Mouse (Mus musculus): ENCODE data around the gene Cfap46.
"Not testable (repeated sequence)": the region's sequence is repeated elsewhere in the genome, so short reads cannot be mapped to it uniquely, and the experiment has no call there.

Gene Cfap46

GRCm38 (mm10) chr7:139659901-139660300 lies 23.7 kb downstream of the Cfap46 start:
- not testable (repeated sequence) for DNase-seq (ENCODE audit: low spot score)

DNA sequence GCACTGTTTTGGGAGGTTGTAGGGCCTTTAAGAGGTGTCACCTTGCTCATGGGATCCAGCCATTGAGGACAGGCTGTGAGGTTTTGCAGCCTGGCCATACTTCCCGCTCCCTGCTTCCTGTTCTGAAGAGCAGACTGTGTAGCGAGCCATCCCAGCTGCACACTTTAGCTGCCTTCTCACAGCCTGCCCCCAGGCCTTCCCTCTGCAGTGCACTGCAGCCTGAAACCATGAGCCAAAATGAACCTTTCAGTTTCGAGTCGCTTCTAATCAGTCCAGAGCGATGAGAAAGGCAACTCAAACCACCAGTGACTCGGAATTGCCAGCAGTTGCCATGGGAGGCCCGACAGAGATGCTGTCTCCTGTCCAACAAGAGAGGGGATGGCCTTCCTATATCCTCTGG lies 33.9 kb downstream of the Cfap46 start:
- no peak for DNase-seq (ENCODE audit: low spot score)

DNA sequence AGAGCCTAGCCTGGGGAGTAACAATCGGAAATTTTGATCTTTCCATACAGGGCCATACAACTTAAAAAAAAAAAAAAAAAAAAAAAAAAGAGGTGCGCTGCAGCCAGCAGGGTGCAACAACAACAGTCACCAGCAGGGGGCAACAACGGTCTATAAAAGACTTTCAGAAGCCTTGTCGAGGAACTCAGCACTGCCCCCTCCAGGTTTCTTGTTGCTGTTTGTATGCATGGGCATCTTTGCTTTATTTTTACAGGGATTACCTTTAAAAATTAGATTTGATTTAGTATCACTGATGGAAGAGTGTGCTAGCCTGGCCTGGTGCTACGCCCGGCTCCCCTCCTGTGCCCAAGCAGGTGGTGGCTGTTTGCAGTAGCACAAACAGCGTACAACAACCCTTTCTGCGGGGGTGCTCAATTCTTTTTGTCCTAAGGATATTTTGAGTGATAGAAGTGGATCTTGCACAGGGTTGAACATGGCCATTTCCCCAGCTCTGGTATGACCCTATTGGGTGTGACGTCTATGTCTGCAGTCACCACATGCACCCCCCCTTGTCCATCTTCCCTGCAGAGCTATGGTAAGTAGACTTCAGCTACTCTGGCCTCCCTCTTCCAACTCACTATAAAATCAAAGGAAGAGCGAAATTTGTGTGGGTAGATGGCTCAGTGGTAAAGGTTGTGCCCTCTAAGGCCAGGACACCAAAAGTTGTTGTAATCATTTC lies 35.4 kb downstream of the Cfap46 start:
- peak; percentile 99 for DNase-seq (ENCODE audit: low spot score)

- DNase-seq (ENCODE audit: low spot score), result no peak
These were observed 50.2 kb downstream of the Cfap46 start for GRCm38 (mm10) chr7:139633393-139633792.

- no peak for DNase-seq (ENCODE audit: low spot score)
These were observed 58.5 kb downstream of the Cfap46 start for GRCm38 (mm10) chr7:139625156-139625555.

- DNase-seq (ENCODE audit: low spot score), result no peak
These were observed 61.0 kb downstream of the Cfap46 start for GRCm38 (mm10) chr7:139622568-139622967.

- peak; percentile 77 for DNase-seq (ENCODE audit: low spot score)
These were observed 67.5 kb downstream of the Cfap46 start for GRCm38 (mm10) chr7:139615767-139616766.

- no peak for DNase-seq (ENCODE audit: low spot score)
These were observed 73.3 kb downstream of the Cfap46 start for GRCm38 (mm10) chr7:139610328-139610727.

DNA sequence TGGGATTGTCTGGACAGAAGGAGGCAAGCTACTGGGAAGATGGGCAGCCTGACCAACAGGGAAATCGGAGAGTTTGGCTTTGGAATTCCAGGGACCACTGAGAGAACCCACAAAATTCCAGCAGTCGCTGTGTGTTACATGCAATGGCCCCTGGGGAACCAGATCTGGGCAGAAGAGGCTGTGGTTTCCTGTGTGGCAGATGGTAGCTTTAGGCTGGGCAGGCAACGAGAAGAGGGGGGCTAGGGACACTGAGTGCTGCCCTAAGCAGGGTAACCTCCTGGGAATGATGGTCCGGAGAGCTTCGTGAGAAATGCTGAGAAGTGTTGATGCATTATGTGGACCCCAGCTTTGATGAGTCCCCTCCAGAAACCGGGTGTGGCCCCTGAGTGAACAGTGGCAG lies 87.8 kb downstream of the Cfap46 start:
- no peak for DNase-seq (ENCODE audit: low spot score)

GRCm38 (mm10) chr7:139595311-139595710 lies 88.3 kb downstream of the Cfap46 start:
- DNase-seq (ENCODE audit: low spot score), result no peak

- DNase-seq (ENCODE audit: low spot score), result no peak
These were observed 92.3 kb downstream of the Cfap46 start for GRCm38 (mm10) chr7:139591311-139591710.

- DNase-seq (ENCODE audit: low spot score), result peak; percentile 61
These were observed 93.3 kb downstream of the Cfap46 start for GRCm38 (mm10) chr7:139590302-139590701.

DNA sequence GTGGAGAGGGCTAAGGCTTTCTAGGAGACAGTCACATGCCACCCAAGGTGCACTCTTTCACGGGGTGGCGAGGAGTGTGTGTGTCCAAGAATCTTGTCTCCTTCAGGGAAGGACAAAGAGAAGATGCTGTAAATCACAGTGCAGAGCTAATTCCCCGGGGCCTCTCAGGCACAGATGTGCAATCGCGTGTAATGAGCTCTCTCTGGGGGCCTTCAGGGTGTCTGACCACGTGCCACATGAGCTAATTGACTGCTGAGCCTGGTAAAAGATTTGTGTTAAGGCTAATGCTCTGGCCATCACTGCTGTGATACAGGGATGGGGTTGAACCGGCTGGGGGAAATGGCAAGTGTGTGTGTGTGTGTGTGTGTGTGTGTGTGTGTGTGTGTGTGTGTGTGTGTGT lies 95.7 kb downstream of the Cfap46 start:
- DNase-seq (ENCODE audit: low spot score), result no peak

DNA sequence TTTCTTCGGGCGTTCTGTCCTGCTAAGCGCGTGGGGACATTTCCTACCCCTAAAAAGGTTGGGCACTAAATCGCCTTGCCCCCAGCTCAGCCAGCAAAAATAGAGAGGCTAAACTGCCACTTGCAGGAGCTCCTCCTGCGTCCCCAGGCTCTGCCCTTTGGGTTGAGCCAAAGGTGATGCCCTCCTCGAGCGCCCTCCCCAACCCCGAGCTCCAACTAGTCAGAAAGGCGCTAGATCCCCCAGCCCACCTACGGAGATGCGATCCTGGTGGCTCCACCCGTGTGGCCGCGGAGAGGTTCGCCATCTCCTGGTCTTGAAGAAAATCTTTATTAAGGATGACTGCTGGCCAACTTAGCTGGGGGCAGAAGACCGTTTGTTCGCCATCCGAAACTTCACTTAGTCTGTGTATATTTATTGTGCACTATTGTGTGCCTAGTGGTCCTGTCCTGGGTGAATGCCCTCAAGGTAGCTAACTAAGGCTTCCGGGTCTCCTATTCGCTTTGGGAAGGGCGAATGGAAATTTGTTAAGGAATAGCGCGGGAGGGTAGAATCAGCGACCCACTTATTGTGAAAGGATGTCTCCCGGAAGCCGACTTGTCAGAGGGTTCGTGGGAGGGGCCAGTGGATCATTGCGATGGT lies 98.3 kb downstream of the Cfap46 start:
- DNase-seq (ENCODE audit: low spot score), result no peak

DNA sequence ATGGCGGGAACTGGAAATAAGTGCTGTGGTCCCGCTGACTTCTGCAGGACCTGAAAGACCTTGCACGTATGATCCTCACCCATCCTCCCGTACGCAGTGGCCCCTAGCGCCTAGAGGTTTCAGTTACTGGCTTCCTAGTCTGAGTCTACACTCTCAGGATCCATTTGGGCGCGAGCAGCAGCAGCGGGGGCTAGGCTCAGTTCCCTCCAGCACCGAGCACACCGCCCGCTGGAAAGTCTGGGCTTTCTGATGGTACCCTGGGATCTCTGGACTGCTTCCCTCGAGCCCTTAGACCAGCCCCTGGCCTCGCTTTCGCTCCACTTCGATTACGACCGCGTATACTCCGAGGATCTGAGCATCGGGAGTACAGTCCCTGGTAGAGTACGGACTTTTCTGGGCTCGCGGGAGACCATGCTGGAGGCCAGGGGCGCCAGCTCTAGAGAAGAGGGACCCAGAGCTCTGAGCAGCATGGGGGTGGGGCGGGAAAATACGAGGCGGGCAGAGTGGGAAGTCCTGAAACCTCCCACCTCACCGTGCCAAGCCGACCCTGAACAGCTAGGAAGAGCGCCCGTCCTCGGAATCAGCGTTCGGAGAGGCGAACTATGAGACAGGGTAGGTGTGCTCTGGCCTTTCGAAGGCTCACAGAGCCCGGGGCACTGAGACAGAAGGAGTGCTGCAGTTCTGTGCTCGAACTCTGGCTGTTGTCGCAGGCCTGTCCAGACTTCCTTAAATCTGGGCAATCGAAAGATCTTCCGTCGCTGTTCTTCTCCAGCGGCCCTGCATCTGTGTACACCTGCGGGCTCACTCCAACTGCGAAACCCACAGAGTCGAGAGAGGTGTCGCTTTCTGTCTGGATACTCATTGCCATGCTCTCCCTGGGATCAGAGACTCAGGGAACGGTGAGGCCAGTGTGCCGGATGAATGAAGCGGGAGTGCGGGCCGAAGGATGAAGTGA lies 99.1 kb downstream of the Cfap46 start:
- DNase-seq (ENCODE audit: low spot score), result peak; percentile 52

GRCm38 (mm10) chr7:139583094-139583737 lies 100.4 kb downstream of the Cfap46 start:
- DNase-seq (ENCODE audit: low spot score), result no peak

- DNase-seq (ENCODE audit: low spot score), result peak; percentile 54
These were observed 101.0 kb downstream of the Cfap46 start, which contains the start of gene Nkx6-2 for GRCm38 (mm10) chr7:139582595-139582994. TSS of gene Nkx6-2 (minus strand) at chr7:139582797.

GRCm38 (mm10) chr7:139581801-139582571 lies 101.6 kb downstream of the Cfap46 start:
- DNase-seq (ENCODE audit: low spot score), result peak; percentile 61

- DNase-seq (ENCODE audit: low spot score), result peak; percentile 51
These were observed 102.5 kb downstream of the Cfap46 start for GRCm38 (mm10) chr7:139580851-139581775.

Measured in testis, postnatal 10 days (tissue).